Mouse (Mus musculus) liver, adult 2 months (tissue): ENCODE data around the gene Ccdc184. TPM values are rescaled to one million over a fixed set of nuclear protein-coding genes. Genes with fewer than 3 reads are reported as not detected.

ENCODE experiments used
- DNase-seq: peaks from one replicate; pipeline ENCODE4 v3.0.0-alpha.2; 2011; ENCODE audit warnings: low read depth, low spot score; ENCODE audit errors: extremely low read depth
- H3K27ac ChIP-seq: fragments of 200-500 bp; replicated peaks from 2 replicates; pipeline ENCODE4 v1.5.1; 2012; ENCODE audit warnings: low read depth, mild to moderate bottlenecking, control low read depth, inconsistent platforms, low read length; ENCODE audit not compliant: insufficient read depth
- H3K27me3 ChIP-seq: fragments of 200-500 bp; 2 replicates; pipeline ENCODE4 v1.6.1; 2012; ENCODE audit warnings: mild to moderate bottlenecking, moderate library complexity, low read length, inconsistent platforms; ENCODE audit not compliant: control insufficient read depth, insufficient read depth
- H3K36me3 ChIP-seq: fragments of 200-500 bp; 2 replicates; pipeline ENCODE4 v1.6.1; 2012; ENCODE audit warnings: low read length, inconsistent platforms; ENCODE audit not compliant: control insufficient read depth, insufficient read depth
- H3K4me1 ChIP-seq: fragments of 200-500 bp; 2 replicates; pipeline ENCODE4 v1.6.1; 2011; ENCODE audit warnings: low read length; ENCODE audit not compliant: control insufficient read depth, insufficient read depth
- H3K4me3 ChIP-seq: fragments of 200-500 bp; 2 replicates; pipeline ENCODE4 v1.5.1; 2011; ENCODE audit warnings: low read depth, mild to moderate bottlenecking, control low read depth, low read length, moderate library complexity; ENCODE audit not compliant: insufficient read depth
- H3K79me2 ChIP-seq: fragments of 200-500 bp; 2 replicates; pipeline ENCODE4 v1.6.1; 2012; ENCODE audit warnings: inconsistent platforms, mild to moderate bottlenecking, low read length, moderate library complexity; ENCODE audit not compliant: control insufficient read depth, insufficient read depth
- H3K9ac ChIP-seq: fragments of 200-500 bp; 2 replicates; pipeline ENCODE4 v1.6.1; 2012; ENCODE audit warnings: low read depth, mild to moderate bottlenecking, control low read depth, inconsistent platforms, low read length
- CTCF ChIP-seq: fragments of 200-500 bp; IDR thresholded peaks from 2 replicates; pipeline ENCODE4 v1.5.1; 2011; ENCODE audit warnings: low read depth, low read length, control low read depth
- POLR2A ChIP-seq: fragments of 200-500 bp; IDR thresholded peaks from 2 replicates; pipeline ENCODE4 v1.6.1; 2011; ENCODE audit warnings: low read length, control low read depth; ENCODE audit not compliant: insufficient read depth; ENCODE audit errors: extremely low read depth
- WGBS: fragments of 180-500 bp; shearing (Covaris S2); methylation state at CpG from one replicate; pipeline ENCODE4 v1.1.7; 2018; 5-methylcytosine and 5-hydroxymethylcytosine counted together
- polyA plus RNA-seq: library from polyadenylated mRNA; depleted of rRNA; stranded (reverse); fragments of >200 nt; gene quantifications from 2 replicates; pipeline ENCODE4 v1.2.3, GENCODE M21; 2012
- total RNA-seq: library from RNA; depleted of rRNA; stranded (reverse); fragments of >200 nt; gene quantifications from 2 replicates; pipeline ENCODE4 v1.2.3, GENCODE M21; 2014

The Ccdc184 gene
- total and polyA plus RNA-seq, 2 experiments: not detected

DNA sequence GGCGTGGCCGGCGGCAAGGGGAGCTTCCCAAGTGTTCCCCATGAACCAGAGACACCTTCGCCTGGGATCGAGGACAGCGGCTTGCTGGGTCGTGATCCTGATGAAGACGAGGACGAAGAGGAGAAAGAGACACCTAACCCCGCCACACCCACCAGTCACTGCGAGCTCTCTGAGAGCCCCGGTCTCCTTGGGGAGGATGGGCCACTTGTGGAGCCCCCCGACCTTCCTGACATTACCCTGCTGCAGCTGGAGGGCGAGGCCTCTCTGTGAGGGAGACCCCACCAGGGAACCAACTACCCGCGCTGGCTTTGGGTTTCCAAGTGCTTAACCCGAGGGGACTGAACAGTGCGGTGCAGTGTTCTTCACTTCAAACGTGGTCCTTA, 1.7 kb downstream of the Ccdc184 start:
- Histone ChIP-seq H3K9ac (no peak overlapping the region), H3K36me3 (no peaks in the 10 kb centered on the region), H3K4me3 (no peak overlapping the region), H3K27me3 (peaks cover 19% of the 10 kb centered on the region), H3K79me2 (no peaks in the 10 kb centered on the region), H3K4me1 (no peaks in the 10 kb centered on the region), H3K27ac (no peak overlapping the region)
- WGBS: 10% methylated on average over 19 of the region's 19 CpGs
- DNase-seq: no peak
- no peak for TF ChIP-seq CTCF
- no peak for TF ChIP-seq POLR2A

DNA sequence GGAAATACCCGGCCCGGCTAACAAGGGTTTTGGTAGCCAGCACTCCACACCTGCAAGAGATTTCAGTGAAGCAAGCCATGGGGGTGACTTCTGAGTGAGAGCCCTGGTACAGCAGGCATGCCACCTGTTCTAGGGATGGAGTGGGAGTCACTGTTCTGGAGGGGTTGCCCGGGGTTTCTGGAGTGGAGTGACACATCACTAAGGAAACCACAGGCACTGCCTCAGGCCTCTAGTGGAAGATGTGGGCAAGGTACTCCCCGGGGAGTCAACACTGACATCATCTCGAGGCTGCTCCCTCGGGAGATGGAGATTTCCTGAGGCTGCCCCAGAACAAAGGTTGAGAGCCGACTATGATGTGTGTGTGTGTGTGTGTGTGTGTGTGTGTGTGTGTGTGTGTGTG, 3.4 kb downstream of the Ccdc184 start:
- DNase-seq: no peak
- H3K4me3 ChIP-seq: no peak overlapping the region

GRCm38 (mm10) chr15:98170917-98171316, 4.0 kb downstream of the Ccdc184 start:
- H3K27ac ChIP-seq: no peak overlapping the region
- H3K4me1 ChIP-seq: no peaks in the 10 kb centered on the region
- DNase-seq: no peak
- TF ChIP-seq CTCF: no peak
- no peak for TF ChIP-seq POLR2A
- H3K27me3 ChIP-seq: peaks cover 16% of the 10 kb centered on the region
- no peak overlapping the region for H3K9ac ChIP-seq
- no peak overlapping the region for H3K4me3 ChIP-seq
- H3K79me2 ChIP-seq: no peaks in the 10 kb centered on the region
- H3K36me3 ChIP-seq: no peaks in the 10 kb centered on the region
- 62% methylated on average over 9 of the region's 9 CpGs for WGBS

More for the DNA sequence above, 3.4 kb downstream of the Ccdc184 start:
- no peaks in the 10 kb centered on the region for H3K4me1 ChIP-seq
- no peaks in the 10 kb centered on the region for H3K79me2 ChIP-seq
- TF ChIP-seq CTCF (no peak), POLR2A (no peak)
- H3K27ac ChIP-seq: no peak overlapping the region
- H3K27me3 ChIP-seq: peaks cover 18% of the 10 kb centered on the region
- H3K9ac ChIP-seq: no peak overlapping the region
- H3K36me3 ChIP-seq: no peaks in the 10 kb centered on the region
- WGBS: 28% methylated on average over 7 of the region's 7 CpGs

DNA sequence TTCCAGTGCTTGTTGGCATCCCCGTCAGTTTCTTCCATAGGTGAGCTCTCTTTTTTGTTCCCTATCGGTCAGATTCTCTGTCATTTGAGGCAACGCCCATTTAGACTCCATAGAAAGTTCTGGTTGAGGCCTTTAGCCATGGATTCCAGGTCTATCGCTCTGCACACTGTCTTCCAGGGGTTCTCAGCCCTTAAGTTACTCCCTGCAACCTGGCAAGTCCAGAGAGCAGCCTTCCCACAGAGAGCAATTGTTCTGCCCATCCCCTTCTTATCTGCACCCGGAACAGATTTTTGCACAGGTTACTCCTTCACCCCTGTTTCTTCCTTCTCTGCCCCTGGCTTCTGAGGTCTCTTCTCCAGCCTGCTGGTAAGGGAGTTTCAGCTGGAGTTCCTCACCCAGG, 5.2 kb downstream of the Ccdc184 start:
- WGBS: 66% methylated on average over 5 of the region's 5 CpGs
- no peak overlapping the region for H3K27ac ChIP-seq
- peaks cover 14% of the 10 kb centered on the region for H3K27me3 ChIP-seq
- no peak overlapping the region for H3K4me3 ChIP-seq
- no peak for DNase-seq
- no peaks in the 10 kb centered on the region for H3K36me3 ChIP-seq
- H3K79me2 ChIP-seq: no peaks in the 10 kb centered on the region
- TF ChIP-seq CTCF: no peak
- TF ChIP-seq POLR2A: no peak
- H3K4me1 ChIP-seq: no peaks in the 10 kb centered on the region
- no peak overlapping the region for H3K9ac ChIP-seq

DNA sequence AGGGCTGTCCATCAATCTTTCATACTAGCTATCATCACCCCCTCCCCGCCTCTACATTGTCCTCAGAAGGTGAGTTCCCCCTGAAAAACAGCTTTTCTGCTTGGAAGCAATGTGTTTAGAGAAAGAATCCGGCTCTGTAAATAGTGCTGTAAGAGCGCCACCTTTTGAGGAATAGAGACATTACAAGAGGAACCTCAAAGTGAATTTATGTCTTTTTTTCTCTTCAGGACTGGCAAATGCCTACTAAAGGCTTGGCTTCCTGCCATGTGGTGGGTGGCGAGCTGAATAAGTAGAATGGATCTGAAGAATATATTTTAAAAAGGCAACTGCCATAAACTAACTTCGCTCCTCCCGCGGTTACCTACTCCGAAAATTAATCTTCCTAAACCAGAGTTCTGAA, 6.9 kb downstream of the Ccdc184 start:
- H3K4me1 ChIP-seq: no peaks in the 10 kb centered on the region
- no peaks in the 10 kb centered on the region for H3K79me2 ChIP-seq
- H3K9ac ChIP-seq: no peak overlapping the region
- peaks cover 2% of the 10 kb centered on the region; the same call in 1 of the 2 replicates for H3K27me3 ChIP-seq
- H3K36me3 ChIP-seq: no peaks in the 10 kb centered on the region
- no peak overlapping the region for H3K27ac ChIP-seq
- no peak overlapping the region for H3K4me3 ChIP-seq
- TF ChIP-seq CTCF (0 out of 2 replicates have a peak, but pooled peaks have one; percentile 0), POLR2A (no peak)
- WGBS: 40% methylated on average over 8 of the region's 8 CpGs
- peak; percentile 10 for DNase-seq

DNA sequence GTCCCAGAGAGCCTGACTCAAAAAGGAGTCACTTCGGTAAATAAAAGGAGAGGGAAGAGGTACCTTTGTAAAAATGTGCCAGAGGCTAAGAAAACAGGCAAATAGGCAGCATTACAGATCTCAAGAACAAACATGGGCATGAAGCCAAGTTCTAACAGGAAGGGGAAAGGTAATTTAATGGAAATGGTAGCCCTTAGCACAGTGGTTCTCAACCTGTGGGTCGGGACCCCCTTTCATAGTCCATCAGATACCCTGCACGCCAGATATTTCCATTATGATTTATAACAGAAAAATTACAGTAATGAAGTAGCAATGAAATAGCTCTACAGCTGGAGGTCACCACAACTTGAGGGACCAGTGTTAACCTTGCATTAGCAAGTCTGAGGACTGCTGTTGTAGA, 10.4 kb downstream of the Ccdc184 start:
- Histone ChIP-seq H3K79me2 (no peaks in the 10 kb centered on the region), H3K4me3 (no peak overlapping the region), H3K27me3 (no peaks in the 10 kb centered on the region; the same call in 1 of the 2 replicates), H3K9ac (no peak overlapping the region), H3K27ac (no peak overlapping the region), H3K36me3 (no peaks in the 10 kb centered on the region), H3K4me1 (no peaks in the 10 kb centered on the region; the same call in 1 of the 2 replicates)
- 47% methylated on average over 3 of the region's 3 CpGs for WGBS
- no peak for DNase-seq
- TF ChIP-seq CTCF: no peak
- TF ChIP-seq POLR2A: no peak
